Mouse (Mus musculus) frontal cortex, adult 2 months (tissue): Measurements from ENCODE around the gene Serpina12. TPM values are rescaled to one million over a fixed set of nuclear protein-coding genes. Genes with fewer than 3 reads are reported as not detected.

ENCODE experiments used
- DNase-seq, 2 experiments: peaks; one replicate each; pipeline ENCODE4 v3.0.0; 2022; ENCODE audit warnings: low spot score in 1 of 2; ENCODE audit errors: extremely low spot score in 1 of 2
- polyA plus RNA-seq: library from polyadenylated mRNA; depleted of rRNA; stranded (reverse); fragments of >200 nt; gene quantifications from 2 replicates; pipeline ENCODE4 v1.2.3, GENCODE M21; 2012; rRNA removed

Serpina12 gene
- polyA plus RNA-seq, 1 experiment = not detected

DNA sequence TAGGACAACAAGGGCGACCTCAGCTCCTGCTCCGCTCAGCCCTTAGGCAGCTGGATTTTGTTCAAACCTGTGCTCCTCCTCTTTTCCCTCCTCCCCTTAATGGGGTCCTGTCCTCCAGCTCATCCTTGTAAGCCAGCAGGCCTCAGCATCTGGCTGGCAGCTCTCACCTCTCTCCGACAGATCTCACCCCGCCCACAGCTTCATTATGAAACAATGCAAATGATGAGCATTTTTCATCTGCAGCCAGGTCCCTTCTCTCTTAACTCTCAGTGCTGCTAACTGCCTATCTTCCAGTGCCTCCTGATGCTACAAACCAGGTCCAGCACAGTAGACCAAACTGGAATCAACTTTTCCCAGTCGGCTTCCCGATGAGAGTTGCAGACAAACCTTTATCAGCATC, 30.6 kb downstream of the Serpina12 start, which contains the start of gene Serpina9:
Gene Serpina9, minus strand, starts transcription at position 136 of the 400 bp plus-strand sequence.
- peak in 1 of 2 experiments; percentile 54 for DNase-seq

DNA sequence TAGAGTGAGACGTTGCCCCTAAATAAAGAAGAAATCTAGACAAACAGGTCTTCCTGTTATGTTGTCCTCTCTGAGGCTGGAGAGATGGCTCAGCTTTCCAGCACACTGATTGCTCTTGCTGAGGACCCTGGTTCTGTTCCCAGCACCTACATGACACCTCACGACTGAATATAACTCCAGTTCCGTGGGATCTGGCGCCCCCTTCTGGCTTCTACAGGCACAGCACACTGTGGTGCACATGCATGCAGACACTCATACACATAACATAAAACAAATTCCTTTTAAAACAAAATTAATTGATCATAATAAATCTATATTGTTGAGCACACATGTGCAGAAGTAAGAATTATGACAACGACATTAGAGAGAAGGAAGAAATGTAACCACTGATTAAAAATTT, 39.6 kb downstream of the Serpina12 start:
- DNase-seq = no peak

- DNase-seq = no peak
Observed at GRCm38 (mm10) chr12:104003238-104003612, 41.0 kb downstream of the Serpina12 start.

DNA sequence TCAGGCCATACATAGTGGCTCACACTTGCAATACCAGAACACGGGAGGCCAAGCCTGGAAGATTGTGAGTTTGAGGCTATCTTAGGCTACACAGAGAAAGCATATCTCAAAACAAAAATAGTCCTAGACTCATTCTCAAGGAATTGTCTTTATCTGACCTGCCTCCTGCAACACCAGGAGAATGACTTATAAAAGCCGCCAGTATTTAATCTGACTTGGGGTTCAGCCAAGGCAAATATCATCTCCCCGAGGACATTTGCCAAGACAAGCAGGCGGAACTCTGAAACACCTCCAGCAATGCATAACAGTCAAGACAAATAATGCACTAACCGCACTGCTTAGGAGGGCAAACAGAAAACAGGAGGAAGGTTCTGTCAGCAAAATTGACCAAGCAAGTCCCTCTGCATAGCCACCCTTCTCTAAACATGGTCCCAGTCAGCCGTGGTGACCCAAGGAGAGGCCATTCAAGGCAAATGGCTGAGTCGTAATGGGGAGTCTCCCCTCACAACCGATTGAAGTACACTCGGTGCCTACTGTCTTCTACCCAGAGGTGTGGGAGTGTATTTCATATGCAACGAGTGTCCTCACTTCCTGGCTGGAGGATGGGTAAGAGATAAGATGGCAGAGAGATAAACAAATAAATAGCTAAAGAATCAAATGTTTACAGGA, 41.5 kb downstream of the Serpina12 start:
- no peak for DNase-seq

- DNase-seq = no peak
Observed at GRCm38 (mm10) chr12:104000594-104000993, 43.6 kb downstream of the Serpina12 start.

DNA sequence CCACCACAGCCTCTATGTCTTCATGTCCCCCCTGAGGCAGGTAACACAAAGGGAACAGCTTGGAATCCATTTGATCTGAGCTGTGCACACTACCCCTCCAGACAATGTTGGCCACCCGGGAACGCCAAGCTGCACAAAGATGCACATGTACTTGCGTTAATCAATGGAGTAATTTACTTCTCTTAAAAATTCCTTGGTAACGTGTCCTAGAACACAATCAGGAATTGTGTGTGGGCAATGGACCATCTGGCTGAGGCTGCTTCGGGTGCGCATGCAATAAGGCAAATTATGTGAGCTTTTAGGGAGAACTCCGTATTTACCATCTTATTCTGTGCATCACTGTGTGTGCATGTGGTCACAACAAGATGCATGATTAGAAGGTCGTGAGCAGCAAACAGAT, 44.6 kb downstream of the Serpina12 start:
- DNase-seq = peak in 1 of 2 experiments; percentile 41

DNA sequence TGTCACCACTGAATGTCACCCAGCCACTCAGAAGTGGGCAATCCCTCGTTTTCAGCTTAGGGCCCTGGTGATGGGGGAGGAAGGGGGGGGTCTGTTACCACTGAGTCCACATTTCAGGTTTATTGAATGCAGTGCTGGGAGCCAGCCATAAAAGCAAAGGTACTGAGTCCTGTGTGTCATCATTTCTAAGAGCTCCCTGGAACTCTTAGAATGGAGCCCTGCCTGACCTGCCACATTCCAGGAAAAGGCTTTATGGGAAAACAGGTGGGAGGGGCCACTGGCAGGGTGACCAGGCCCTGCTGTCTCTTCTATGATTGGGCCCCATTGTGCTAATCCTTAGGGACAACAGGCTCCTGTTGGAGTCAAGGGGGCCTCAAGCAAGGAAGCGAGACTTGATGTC, 47.7 kb downstream of the Serpina12 start:
- DNase-seq = no peak

DNA sequence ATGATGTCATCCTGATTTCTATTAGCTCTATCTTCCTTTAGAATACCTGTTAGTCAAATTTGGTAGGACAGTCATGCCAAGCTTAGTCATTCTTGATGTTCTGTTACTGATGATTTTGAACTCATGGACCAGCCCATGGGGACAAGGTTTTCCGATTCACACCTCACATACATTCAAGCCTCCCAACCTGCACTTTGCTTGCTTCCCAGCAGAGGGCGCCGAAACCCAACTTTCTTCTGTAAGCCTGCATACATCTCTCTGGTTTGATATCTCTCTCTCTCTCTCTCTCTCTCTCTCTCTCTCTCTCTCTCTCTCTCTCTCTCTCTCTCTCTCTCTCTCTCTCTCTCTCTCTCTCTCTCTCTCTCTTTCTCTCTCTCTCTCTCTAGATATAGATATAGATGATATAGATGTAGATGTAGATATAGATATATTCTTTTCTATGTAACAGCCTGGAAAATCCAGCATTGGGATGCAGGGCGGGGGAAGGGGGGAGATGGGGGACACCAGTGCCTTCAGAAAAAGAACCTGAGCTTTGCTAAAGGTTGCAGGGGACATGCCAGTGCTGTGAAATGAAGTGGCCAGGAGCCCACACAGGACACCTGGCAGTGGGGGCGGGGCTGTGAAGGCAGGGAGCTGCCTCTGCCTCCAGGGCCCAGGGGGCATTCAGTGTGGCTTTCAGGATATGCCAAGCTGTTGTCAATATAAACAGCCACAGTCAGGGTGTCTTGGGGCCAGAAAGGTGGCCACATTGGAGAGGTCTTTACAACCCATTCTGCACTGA, 48.8 kb downstream of the Serpina12 start:
- peak; percentile 65 to 93 for DNase-seq

DNA sequence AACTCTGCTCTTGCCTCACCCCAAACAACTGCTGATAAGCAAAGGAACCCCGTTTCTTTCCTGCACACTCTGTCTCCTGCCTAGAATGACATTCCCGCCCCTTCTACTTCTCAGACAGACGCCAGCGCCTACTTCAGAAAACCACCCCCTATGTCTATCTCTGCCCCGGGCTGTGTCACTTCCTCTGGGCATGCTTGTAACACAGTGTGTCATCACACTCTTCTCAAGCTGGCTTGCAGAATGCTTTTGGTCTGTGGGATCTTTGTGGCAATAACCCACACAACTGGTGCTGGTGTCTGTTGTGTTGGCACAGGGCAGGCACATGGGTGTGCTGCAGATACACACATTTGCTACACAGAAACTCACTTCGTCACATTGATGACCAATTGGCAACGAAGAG, 51.3 kb downstream of the Serpina12 start:
- DNase-seq = peak; percentile 22 to 70

DNA sequence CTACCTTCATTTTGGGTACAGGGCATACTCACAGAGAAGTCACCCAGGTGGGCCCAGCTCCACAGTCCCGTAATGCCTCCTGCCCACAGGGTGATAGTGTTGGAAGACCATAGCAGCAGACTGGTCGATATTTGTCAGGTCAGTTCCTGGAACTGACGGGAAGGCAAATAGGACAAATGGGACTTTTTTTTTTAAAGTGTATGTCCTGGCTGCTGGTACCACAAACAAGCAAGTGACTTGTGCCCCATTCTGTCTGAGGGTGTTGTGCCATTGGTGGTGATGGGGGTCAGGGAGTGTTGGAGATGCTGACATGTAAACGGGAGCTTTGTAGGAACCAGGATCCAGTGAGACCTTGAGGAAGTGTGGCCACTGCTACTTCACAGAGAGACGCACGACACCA, 54.4 kb downstream of the Serpina12 start, which contains the start of gene Serpina11:
Gene Serpina11, minus strand, starts transcription at position 101 of the 400 bp plus-strand sequence.
- DNase-seq = no peak

- DNase-seq = no peak
Observed at GRCm38 (mm10) chr12:103989514-103989767, 54.8 kb downstream of the Serpina12 start.

DNA sequence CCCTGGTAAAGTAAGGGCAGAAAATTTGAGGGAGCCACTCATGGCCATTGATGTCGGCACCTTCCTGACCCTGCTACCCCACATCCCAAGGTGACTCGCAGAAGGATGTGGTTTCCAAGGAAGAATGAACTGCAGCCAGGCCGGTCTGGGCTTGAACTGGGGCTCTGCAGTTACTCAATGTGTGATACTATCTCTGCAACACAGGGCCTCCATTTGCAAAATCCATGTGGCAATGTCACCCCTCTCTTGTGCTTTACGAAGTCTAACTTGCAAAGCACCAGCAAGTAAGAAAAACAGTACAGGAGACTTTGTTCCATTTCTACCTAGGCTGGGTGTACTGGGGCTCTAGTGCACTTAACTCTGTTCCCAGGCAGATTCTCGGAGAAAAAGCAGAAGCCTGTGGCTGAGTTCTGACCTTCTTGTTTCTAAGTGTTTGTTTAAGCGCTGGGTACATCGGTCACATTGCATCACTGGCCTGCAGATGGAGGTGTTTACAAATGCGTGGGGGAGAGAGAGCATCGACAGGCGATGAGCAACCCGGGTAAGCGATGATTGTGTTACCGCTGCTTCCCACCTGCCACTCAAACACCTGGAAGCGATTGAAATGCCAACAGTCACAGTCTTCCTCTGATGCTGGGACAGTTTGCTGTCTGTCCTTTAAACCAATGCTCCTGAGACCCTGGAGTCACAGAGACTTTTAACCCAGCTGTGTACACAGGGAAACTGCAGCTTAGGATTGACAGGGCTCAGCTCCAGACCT, 55.3 kb downstream of the Serpina12 start:
- no peak for DNase-seq

GRCm38 (mm10) chr12:103985868-103986267, 58.4 kb downstream of the Serpina12 start:
- DNase-seq = no peak

GRCm38 (mm10) chr12:103984935-103985334, 59.3 kb downstream of the Serpina12 start:
- peak in 1 of 2 experiments; percentile 84 for DNase-seq

DNA sequence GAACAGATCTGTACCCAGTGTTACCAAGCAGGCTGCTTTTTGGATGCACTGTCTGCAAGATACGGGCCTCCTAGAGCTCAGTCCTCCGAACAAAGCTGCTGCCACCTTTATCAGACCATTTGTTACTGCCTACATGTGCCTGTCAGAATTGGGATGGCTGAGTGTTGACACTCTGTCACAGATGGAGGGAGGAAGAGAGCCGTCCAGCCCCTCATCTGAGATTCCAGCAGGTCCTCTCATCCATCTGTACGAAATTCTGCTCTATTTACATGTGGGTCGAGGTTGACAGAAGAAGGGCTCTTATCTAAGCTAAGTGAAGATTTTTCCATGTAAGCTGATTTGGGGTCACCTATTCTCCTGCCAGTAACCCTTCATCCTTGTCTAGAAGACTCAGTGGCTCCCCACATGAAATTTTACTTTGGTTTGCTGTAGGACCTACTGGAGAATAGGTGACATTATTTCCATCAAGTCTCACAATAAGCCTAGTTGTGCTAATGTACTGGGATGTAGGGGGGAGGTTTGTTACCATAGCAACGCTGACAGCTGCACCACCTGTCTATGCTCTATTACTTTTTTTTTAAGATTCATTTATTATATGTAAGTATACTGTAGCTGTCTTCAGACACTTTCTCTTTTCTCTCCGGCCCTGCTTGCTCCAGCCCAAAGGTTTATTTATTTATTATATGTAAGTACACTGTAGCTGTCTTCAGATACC, 62.4 kb downstream of the Serpina12 start:
- no peak for DNase-seq

Other genes with a start within 250 kb of the Serpina12 start
- 0.08 TPM in 1 of 2 replicates, not detected in the other for gene Serpina1b, start 214.1 kb downstream of the Serpina12 start, polyA plus RNA-seq
- 0.08 TPM in 1 of 2 replicates, not detected in the other for gene Serpina1a, start 180.9 kb downstream of the Serpina12 start, polyA plus RNA-seq
- not detected in 2 replicates for gene Serpina1c, start 139.6 kb downstream of the Serpina12 start, polyA plus RNA-seq
- 0.34 TPM in 1 of 2 replicates, not detected in the other for gene Serpina1e, start 85.5 kb downstream of the Serpina12 start, polyA plus RNA-seq
- gene Serpina11, start 54.5 kb downstream of the Serpina12 start, polyA plus RNA-seq = not detected in 2 replicates
- gene Serpina9, start 30.7 kb downstream of the Serpina12 start, polyA plus RNA-seq = 1.5 TPM in 2 replicates
- gene Serpina5, start 56.7 kb upstream of the Serpina12 start, polyA plus RNA-seq = not detected in 2 replicates
- gene Serpina3a, start 68.3 kb upstream of the Serpina12 start, polyA plus RNA-seq = not detected in 2 replicates
- not detected in 2 replicates for gene Serpina3b, start 83.6 kb upstream of the Serpina12 start, polyA plus RNA-seq
- 0.06 TPM in 1 of 2 replicates, not detected in the other for gene Serpina3c, start 109.4 kb upstream of the Serpina12 start, polyA plus RNA-seq
- 0.06 TPM in 1 of 2 replicates, not detected in the other for gene Serpina3f, start 170.1 kb upstream of the Serpina12 start, polyA plus RNA-seq
- gene Serpina3g, start 191.8 kb upstream of the Serpina12 start, polyA plus RNA-seq = 0.24 and 0.27 TPM in 2 replicates
- gene Serpina3i, start 218.7 kb upstream of the Serpina12 start, polyA plus RNA-seq = not detected in 2 replicates